Mouse (Mus musculus) neural tube, embryonic 13.5 days (tissue): ENCODE measurements around the gene AI661453. TPM values are rescaled to one million over a fixed set of nuclear protein-coding genes. Genes with fewer than 3 reads are reported as not detected.
A peak's percentile ranks its signal among the peaks of the same experiment; 100 is the strongest.
"Not testable (repeated sequence)": the region's sequence is repeated elsewhere in the genome, so short reads cannot be mapped to it uniquely, and the experiment has no call there.

Source experiments
- ATAC-seq: fragments of 200-750 bp; cut with Nextera tagmentation; 2 replicates; pipeline ENCODE4 v1.8.0; 2017; ENCODE audit warnings: low read depth, mild to moderate bottlenecking, moderate TSS enrichment, moderate library complexity
- H3K27ac ChIP-seq: fragments of 300-500 bp; sonication (generic); replicated peaks from 2 replicates; pipeline ENCODE4 v1.5.1; 2015; ENCODE audit warnings: moderate library complexity, mild to moderate bottlenecking, inconsistent platforms
- H3K27me3 ChIP-seq: fragments of 300-500 bp; sonication (generic); 2 replicates; pipeline ENCODE4 v1.6.1; 2015; ENCODE audit warnings: mild to moderate bottlenecking, inconsistent platforms
- H3K36me3 ChIP-seq: fragments of 300-500 bp; sonication (generic); 2 replicates; pipeline ENCODE4 v1.6.1; 2015; ENCODE audit warnings: mild to moderate bottlenecking, inconsistent platforms
- H3K4me1 ChIP-seq: fragments of 300-500 bp; sonication (generic); replicated peaks from 2 replicates; pipeline ENCODE4 v1.6.1; 2015; ENCODE audit warnings: inconsistent platforms
- H3K4me2 ChIP-seq: fragments of 300-500 bp; sonication (generic); 2 replicates; pipeline ENCODE4 v1.6.1; 2015; ENCODE audit warnings: inconsistent platforms, mild to moderate bottlenecking, moderate library complexity
- H3K4me3 ChIP-seq: fragments of 300-500 bp; sonication (generic); 2 replicates; pipeline ENCODE4 v1.5.1; 2015; ENCODE audit warnings: mild to moderate bottlenecking, inconsistent platforms
- H3K9ac ChIP-seq: fragments of 300-500 bp; sonication (generic); 2 replicates; pipeline ENCODE4 v1.6.1; 2015; ENCODE audit warnings: moderate library complexity, mild to moderate bottlenecking, inconsistent platforms
- H3K9me3 ChIP-seq: fragments of 300-500 bp; sonication (generic); 2 replicates; pipeline ENCODE4 v1.6.1; 2016; ENCODE audit warnings: inconsistent platforms
- WGBS: fragments of 180-500 bp; shearing (Covaris S2); methylation state at CpG from one replicate; pipeline ENCODE4 v1.1.7; 2015; 5-methylcytosine and 5-hydroxymethylcytosine counted together
- polyA plus RNA-seq: library from polyadenylated mRNA; unstranded; fragments of >200 nt; fragmentation: Nextera tagmentation; extraction: Ambion mirVana; gene quantifications from 2 replicates; pipeline ENCODE4 v1.2.1, GENCODE M21; 2015

Gene AI661453
- polyA plus RNA-seq, 1 experiment from 2014 or later, result 0.20 TPM

GRCm38 (mm10) chr17:47492731-47493130, 56.3 kb downstream of the AI661453 start:
- Histone ChIP-seq H3K4me3 (no peak overlapping the region), H3K27me3 (no peaks in the 10 kb centered on the region), H3K9me3 (no peaks in the 10 kb centered on the region), H3K36me3 (peaks cover 90% of the 10 kb centered on the region), H3K4me1 (no peaks in the 10 kb centered on the region), H3K9ac (no peak overlapping the region), H3K27ac (no peak overlapping the region), H3K4me2 (no peak overlapping the region)
- 83% methylated on average over 6 of the region's 6 CpGs for WGBS
- ATAC-seq, result no peak

- no peak for ATAC-seq
- H3K4me1 ChIP-seq, result no peaks in the 10 kb centered on the region
- no peaks in the 10 kb centered on the region for H3K27me3 ChIP-seq
- H3K27ac ChIP-seq, result no peak overlapping the region
- H3K9ac ChIP-seq, result no peak overlapping the region
- 92% methylated on average over 6 of the region's 6 CpGs for WGBS
- H3K36me3 ChIP-seq, result peaks cover 96% of the 10 kb centered on the region
- no peaks in the 10 kb centered on the region for H3K9me3 ChIP-seq
- no peak overlapping the region for H3K4me3 ChIP-seq
- H3K4me2 ChIP-seq, result no peak overlapping the region
These were observed 57.2 kb downstream of the AI661453 start for GRCm38 (mm10) chr17:47493653-47494052.

GRCm38 (mm10) chr17:47494132-47494531, 57.7 kb downstream of the AI661453 start:
- H3K4me1 ChIP-seq, result no peaks in the 10 kb centered on the region
- ATAC-seq, result no peak
- H3K4me3 ChIP-seq, result no peak overlapping the region
- no peaks in the 10 kb centered on the region for H3K27me3 ChIP-seq
- H3K4me2 ChIP-seq, result no peak overlapping the region
- H3K9ac ChIP-seq, result no peak overlapping the region
- no peak overlapping the region for H3K27ac ChIP-seq
- H3K36me3 ChIP-seq, result peaks cover 95% of the 10 kb centered on the region
- WGBS, result 92% methylated on average over 11 of the region's 11 CpGs
- H3K9me3 ChIP-seq, result no peaks in the 10 kb centered on the region

- H3K4me3 ChIP-seq, result peak overlapping the region; percentile 68
- peak; percentile 11; the same call in 1 of the 2 replicates for ATAC-seq
These were observed 65.1 kb downstream of the AI661453 start for GRCm38 (mm10) chr17:47501531-47501930.

GRCm38 (mm10) chr17:47501946-47502706, 65.7 kb downstream of the AI661453 start, which contains the start of gene Taf8:
Taf8 (minus strand) TSS chr17:47502292.
- H3K27ac ChIP-seq, result peak within 1 kb of the TSS; percentile 68
- no peaks in the 10 kb centered on the region for H3K9me3 ChIP-seq
- no peaks in the 10 kb centered on the region for H3K27me3 ChIP-seq
- WGBS, result 3% methylated on average over 40 of the region's 40 CpGs
- H3K4me3 ChIP-seq, result peak within 1 kb of the TSS; percentile 68
- H3K36me3 ChIP-seq, result peaks cover 29% of the 10 kb centered on the region
- H3K4me2 ChIP-seq, result peak within 1 kb of the TSS; percentile 65
- peak within 1 kb of the TSS; percentile 78 for H3K9ac ChIP-seq
- peak; percentile 98 for ATAC-seq
- peaks cover 23% of the 10 kb centered on the region for H3K4me1 ChIP-seq

More at GRCm38 (mm10) chr17:47501531-47501930, 65.1 kb downstream of the AI661453 start:
- H3K9me3 ChIP-seq, result no peaks in the 10 kb centered on the region
- no peaks in the 10 kb centered on the region for H3K27me3 ChIP-seq
- peak overlapping the region; percentile 78 for H3K9ac ChIP-seq
- peaks cover 34% of the 10 kb centered on the region for H3K36me3 ChIP-seq
- H3K4me2 ChIP-seq, result peak overlapping the region; percentile 65
- peak overlapping the region; percentile 68; the same call in 1 of the 2 replicates for H3K27ac ChIP-seq
- 12% methylated on average over 11 of the region's 11 CpGs for WGBS
- H3K4me1 ChIP-seq, result peaks cover 23% of the 10 kb centered on the region

GRCm38 (mm10) chr17:47502707-47503045, 66.3 kb downstream of the AI661453 start:
- H3K4me1 ChIP-seq, result peaks cover 27% of the 10 kb centered on the region
- not testable (repeated sequence) for H3K27me3 ChIP-seq, ATAC-seq, H3K9me3 ChIP-seq, H3K27ac ChIP-seq, H3K9ac ChIP-seq
- peak overlapping the region; percentile 65 for H3K4me2 ChIP-seq
- H3K4me3 ChIP-seq, result peak overlapping the region; percentile 68; the same call in 1 of the 2 replicates
- WGBS, result 79% methylated on average over 6 of the region's 6 CpGs
- H3K36me3 ChIP-seq, result peaks cover 25% of the 10 kb centered on the region

- Histone ChIP-seq H3K4me3 (no peak overlapping the region), H3K27ac (no peak overlapping the region), H3K9ac (no peak overlapping the region), H3K4me1 (peaks cover 30% of the 10 kb centered on the region), H3K4me2 (no peak overlapping the region), H3K9me3 (no peaks in the 10 kb centered on the region), H3K27me3 (no peaks in the 10 kb centered on the region), H3K36me3 (peaks cover 17% of the 10 kb centered on the region)
- no peak for ATAC-seq
These were observed 67.3 kb downstream of the AI661453 start for GRCm38 (mm10) chr17:47503689-47504088.

GRCm38 (mm10) chr17:47504228-47504627, 67.8 kb downstream of the AI661453 start:
- 72% methylated on average over 5 of the region's 5 CpGs for WGBS
- Histone ChIP-seq H3K27ac (no peak overlapping the region), H3K4me3 (peak overlapping the region; percentile 30; the same call in 1 of the 2 replicates), H3K4me2 (peak overlapping the region; percentile 62), H3K9ac (0 out of 2 replicates have a peak overlapping the region, but pooled peaks have one; percentile 66), H3K4me1 (peaks cover 33% of the 10 kb centered on the region), H3K36me3 (peaks cover 12% of the 10 kb centered on the region), H3K9me3 (no peaks in the 10 kb centered on the region), H3K27me3 (no peaks in the 10 kb centered on the region)
- ATAC-seq, result no peak

GRCm38 (mm10) chr17:47504941-47505346, 68.5 kb downstream of the AI661453 start, which contains the start of gene Ccnd3:
Ccnd3 (plus strand) TSS chr17:47505051.
- peak within 1 kb of the TSS; percentile 30 for H3K4me3 ChIP-seq
- H3K27me3 ChIP-seq, result no peaks in the 10 kb centered on the region
- peaks cover 34% of the 10 kb centered on the region for H3K4me1 ChIP-seq
- peak within 1 kb of the TSS; percentile 66 for H3K9ac ChIP-seq
- H3K27ac ChIP-seq, result no peak within 1 kb of the TSS
- peaks cover 8% of the 10 kb centered on the region; the same call in 1 of the 2 replicates for H3K36me3 ChIP-seq
- ATAC-seq, result no peak
- H3K4me2 ChIP-seq, result peak within 1 kb of the TSS; percentile 62
- H3K9me3 ChIP-seq, result no peaks in the 10 kb centered on the region
- WGBS, result 3% methylated on average over 22 of the region's 22 CpGs

GRCm38 (mm10) chr17:47505566-47505965, 69.2 kb downstream of the AI661453 start:
- ATAC-seq, result no peak
- Histone ChIP-seq H3K27ac (no peak overlapping the region), H3K4me3 (0 out of 2 replicates have a peak overlapping the region, but pooled peaks have one; percentile 30), H3K9me3 (no peaks in the 10 kb centered on the region), H3K9ac (no peak overlapping the region), H3K4me2 (peak overlapping the region; percentile 62), H3K4me1 (peaks cover 33% of the 10 kb centered on the region), H3K36me3 (peaks cover 3% of the 10 kb centered on the region; the same call in 1 of the 2 replicates), H3K27me3 (no peaks in the 10 kb centered on the region)
- WGBS, result 72% methylated on average over 2 of the region's 2 CpGs

GRCm38 (mm10) chr17:47506042-47506441, 69.6 kb downstream of the AI661453 start:
- H3K4me1 ChIP-seq, result peaks cover 32% of the 10 kb centered on the region
- no peaks in the 10 kb centered on the region for H3K36me3 ChIP-seq
- H3K4me3 ChIP-seq, result no peak overlapping the region
- ATAC-seq, result no peak
- H3K27me3 ChIP-seq, result no peaks in the 10 kb centered on the region
- H3K9me3 ChIP-seq, result no peaks in the 10 kb centered on the region
- H3K9ac ChIP-seq, result no peak overlapping the region
- no peak overlapping the region for H3K4me2 ChIP-seq
- WGBS, result 89% methylated on average over 1 of the region's 1 CpGs
- no peak overlapping the region for H3K27ac ChIP-seq

GRCm38 (mm10) chr17:47506697-47507096, 70.3 kb downstream of the AI661453 start:
- H3K27ac ChIP-seq, result no peak overlapping the region
- WGBS, result 91% methylated on average over 4 of the region's 4 CpGs
- H3K4me2 ChIP-seq, result no peak overlapping the region
- H3K9ac ChIP-seq, result no peak overlapping the region
- H3K9me3 ChIP-seq, result no peaks in the 10 kb centered on the region
- no peaks in the 10 kb centered on the region for H3K36me3 ChIP-seq
- no peak overlapping the region for H3K4me3 ChIP-seq
- no peak for ATAC-seq
- peaks cover 33% of the 10 kb centered on the region for H3K4me1 ChIP-seq
- H3K27me3 ChIP-seq, result no peaks in the 10 kb centered on the region
